Mouse (Mus musculus): ENCODE data around the gene Tacr1.
"Not testable (repeated sequence)": the region's sequence is repeated elsewhere in the genome, so short reads cannot be mapped to it uniquely, and the experiment has no call there.

The Tacr1 gene

DNA sequence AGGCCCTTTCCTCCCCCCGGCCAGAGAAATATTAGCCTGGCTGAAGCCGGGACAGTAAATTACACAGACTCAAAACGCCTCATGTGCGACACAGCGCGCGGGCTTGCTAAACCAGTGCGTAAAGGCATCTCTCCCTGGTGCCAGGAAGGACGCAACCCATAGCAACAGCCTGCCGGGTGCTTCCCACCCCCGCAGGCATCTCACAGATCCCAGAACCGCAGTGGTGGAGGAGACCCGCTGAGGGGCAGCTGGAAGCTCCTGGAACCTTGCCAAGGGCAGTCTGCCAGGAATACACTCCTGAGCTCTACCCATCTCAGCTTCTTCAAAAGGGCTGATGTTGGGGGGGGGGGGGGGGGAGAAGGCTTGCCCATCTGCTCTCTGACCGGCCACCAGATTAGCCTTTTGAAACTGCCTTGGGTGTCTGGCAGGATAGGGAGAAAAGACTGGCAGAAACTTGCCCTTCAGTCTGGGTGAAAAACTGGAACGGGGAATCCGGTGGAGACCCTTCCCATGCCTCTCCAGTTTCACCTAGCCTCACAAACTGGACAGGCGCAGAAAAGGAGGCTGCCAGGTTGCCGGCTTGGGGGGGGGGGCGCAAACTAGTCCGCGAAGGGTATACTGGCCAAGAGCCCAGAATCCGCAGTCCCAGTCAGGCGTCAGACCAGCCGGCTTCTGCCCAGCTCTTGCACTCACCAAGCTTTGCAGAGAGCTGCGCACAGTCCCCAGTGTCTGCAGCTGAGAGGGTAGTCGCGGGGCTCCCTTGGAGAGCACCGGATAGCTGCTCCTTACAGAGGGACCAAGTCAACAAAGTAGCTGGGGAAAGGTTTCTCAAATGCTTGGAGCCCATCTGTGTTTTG lies at the start of gene Tacr1:
Tacr1 (plus strand) TSS at position 740 of the 857 bp plus-strand sequence.
- no peak for DNase-seq (ENCODE audit: low spot score)

DNA sequence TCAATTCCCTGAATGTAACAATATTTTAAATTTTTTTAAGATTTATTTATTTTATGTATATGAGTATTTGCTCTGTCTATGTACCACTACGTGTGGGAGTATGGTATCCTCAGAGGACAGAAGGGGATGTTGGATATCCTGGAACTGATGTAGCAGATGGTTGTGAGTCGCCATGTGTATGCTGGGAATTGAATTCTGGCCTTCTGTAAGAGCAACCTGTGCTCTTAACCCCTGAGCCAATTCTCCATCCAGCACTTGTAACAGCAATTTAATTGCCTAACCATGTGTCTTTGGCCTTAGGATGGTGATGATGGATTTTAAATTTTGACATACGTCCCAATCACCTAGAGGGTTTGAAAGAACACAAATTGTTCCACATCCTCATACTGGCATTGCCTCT lies 26.0 kb upstream of the Tacr1 start:
- no peak for DNase-seq (ENCODE audit: low spot score)

DNA sequence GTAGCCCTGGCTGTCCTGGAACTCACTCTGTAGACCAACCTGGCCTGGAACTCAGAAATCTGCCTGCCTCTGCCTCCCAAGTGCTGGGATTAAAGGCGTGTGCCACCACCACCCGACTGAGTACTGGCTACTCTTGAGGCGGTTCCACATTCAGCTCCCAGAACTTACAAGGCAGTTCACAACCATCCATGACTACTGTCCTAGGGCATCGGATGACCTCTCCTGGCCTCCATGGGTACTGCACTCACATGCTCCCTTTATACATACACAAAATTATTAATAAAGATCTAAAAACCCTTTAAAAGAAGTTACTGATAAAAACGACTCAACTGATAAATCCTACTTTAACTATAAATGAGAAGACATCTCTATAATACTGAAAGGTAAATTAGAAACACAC lies 18.6 kb upstream of the Tacr1 start:
- no peak for DNase-seq (ENCODE audit: low spot score)

DNA sequence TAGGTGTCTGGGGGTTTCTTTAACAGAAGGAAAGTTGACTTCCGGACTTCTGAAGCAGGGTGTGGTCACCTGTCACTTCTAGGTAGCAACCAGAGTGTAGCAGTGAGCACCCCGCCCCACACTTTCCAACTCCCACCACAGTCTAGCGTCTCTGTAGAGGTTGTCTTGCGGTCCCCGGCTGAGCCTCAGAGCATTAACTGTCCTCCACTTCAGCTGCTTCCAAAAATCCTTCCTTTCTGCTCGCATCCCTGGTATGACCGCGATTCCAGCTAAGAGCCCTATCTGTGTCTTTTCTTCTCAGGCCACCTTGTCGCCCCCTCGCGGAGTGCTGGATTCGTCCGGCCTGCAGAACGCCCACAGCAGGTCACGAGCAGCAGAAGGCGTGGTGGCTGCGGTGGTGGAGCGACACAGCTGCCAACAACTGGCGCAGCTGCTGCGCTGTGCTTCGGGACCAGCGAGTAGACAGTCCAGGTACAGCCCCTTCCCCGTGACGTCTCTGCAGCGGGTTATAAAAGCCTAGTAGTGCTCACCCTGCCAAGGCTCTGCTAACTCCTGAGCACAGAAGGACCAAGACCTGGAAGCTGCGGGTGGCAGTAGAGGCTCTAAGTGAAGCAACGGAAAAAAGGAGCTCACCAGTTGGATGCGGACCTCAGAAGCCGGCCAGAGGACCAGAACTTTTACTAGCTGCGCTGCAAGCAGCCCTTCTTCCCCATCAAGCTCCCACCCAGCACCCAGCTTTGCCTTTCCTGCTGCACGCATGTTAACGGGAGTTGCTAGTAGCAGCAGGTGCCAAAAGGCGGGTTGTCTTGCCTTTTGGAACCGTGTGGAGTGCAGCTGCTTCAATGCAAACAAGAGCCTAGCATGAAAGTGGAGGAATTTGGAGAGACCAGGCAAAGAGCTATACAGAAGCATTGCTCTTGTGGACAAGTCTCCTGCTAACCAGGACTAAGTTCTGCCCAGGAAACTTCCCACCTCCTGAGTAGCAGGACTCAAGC lies 664 bp downstream of the Tacr1 start:
- peak; percentile 15 for DNase-seq (ENCODE audit: low spot score)

DNA sequence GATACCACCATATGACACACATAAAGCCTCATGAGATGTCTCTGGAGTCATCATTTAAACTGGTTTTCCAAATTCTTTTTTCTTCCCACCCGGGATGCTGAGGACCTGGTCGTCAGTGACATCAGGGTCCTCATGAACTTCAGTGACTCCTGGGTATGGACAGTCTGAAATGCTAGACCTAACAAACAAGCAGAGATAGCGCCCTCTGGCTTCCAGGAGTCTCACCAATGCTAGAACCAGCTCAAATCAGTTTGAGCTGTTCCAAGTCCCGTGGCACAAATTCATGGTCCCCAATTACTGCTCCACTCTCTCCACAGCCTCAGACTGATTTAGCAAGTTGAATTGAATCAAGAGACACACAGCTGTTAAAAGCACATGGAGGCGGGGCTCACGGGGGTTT lies 16.2 kb downstream of the Tacr1 start:
- no peak for DNase-seq (ENCODE audit: low spot score)

DNA sequence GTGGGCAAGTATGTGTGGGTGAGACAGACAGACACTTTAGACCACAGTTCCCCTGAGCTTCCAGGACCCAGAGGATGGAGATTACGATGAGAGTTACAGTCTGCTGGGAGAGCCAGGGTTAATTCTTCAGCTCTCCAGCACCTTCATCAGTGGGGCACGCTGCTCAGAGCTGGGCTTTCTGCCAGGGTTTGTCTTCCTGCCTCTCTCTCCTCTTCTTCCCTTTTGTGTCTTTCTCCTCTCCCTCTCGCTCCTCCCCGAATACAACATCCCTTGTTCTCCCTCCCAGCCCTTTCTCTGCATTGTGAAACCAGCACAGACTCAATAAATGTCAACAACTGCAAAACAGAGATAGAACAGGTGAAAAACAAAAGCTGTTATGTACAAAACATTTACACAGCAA lies 18.1 kb downstream of the Tacr1 start:
- DNase-seq (ENCODE audit: low spot score): no peak

DNA sequence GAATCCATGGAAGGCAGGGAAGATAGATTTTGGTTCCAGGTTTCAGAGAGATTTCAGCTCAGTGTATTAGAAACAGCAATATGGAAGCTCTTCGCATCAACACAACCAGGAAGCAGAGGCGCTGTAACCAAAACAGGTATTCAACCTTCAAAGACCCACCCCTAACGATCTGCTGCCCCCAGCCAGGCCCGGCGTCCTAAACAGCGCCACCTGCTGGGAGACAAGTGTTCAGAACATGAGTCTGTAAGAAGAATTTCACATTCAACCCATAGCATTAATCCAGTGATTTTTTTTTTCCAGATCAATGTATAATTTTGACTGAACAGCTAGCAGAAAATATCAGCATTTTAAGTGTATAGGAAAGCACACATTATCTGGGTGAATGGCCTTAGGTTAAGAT lies 26.8 kb downstream of the Tacr1 start:
- DNase-seq (ENCODE audit: low spot score): no peak

DNA sequence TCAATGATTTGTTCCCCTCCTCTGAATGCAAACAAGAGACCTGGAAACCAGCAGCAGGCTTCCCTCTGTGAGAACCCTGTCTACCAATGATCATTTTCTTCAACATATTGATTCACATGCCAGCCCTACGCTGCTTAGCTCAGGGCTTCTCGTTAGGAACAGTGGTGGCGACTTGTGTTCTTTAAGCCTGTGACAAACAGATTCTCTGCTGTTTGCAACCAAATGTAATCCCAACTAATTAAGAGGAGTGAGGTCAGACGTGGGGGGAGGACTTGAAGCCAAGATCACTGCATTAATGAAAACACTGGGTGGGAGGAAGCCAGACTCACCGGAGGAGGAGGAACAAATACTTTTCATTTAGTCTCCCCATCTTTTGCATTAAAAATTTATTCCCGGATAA lies 27.6 kb downstream of the Tacr1 start:
- no peak for DNase-seq (ENCODE audit: low spot score)

DNA sequence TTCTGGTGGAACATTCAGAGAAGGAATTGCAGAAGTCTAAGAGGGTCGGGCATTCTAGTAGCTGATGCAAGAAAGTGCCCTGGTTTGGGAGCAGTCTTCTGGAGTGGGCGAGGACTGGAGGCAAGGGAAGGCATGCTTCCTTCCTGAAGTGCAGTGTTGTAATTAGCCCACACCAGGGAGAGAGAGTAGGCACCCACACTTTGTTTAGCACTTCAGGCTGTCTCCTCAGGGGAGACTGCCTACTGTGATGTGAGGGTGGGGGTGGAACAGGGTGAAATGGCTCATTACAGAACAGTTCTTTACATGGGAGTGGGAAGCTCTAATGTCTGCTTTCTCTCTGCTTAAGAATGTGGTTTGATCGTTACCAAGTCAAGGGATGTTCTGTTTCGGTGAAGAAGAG lies 35.0 kb downstream of the Tacr1 start:
- no peak for DNase-seq (ENCODE audit: low spot score)

DNA sequence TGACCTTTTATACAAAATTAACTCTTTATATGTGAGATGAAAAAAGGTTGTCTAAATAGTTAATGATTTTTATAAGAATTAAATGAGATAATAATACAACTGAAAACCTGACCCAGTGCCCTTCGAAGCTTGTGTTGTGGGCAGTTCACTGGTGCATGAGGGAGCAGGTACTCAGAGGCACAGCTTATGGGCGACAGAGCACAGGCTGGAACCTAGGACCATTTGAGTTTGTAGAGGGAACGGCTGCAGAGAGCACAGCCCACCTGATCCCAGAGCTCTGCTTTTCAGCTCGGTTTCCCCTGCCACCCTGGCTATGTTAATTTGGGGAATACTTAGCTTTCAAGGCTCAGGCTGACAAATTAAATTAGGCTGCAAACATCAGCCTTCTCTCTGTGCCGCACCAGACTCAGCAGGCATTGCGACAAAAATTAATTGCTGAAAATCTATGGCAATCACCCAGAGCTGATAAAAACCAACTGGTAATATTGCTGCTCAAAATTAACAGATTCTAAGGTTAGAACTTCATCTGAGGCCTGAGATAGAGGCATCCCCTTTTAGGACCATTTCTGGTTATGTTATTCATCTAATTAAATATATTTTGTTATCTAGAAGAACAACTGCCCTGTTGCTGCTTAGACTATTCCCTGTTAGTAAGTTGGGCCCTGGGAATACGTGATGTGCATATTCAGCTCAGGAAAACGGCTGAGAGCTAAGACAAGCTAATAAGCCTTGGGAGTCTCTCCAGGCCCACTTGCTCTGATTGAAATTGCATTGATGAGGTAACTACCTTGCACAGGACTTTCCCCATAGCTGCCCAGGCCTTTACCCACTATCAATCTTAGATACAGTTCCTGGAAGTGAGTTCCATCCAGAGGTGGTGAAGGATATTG lies 50.3 kb downstream of the Tacr1 start:
- DNase-seq (ENCODE audit: low spot score): not testable (repeated sequence)

DNA sequence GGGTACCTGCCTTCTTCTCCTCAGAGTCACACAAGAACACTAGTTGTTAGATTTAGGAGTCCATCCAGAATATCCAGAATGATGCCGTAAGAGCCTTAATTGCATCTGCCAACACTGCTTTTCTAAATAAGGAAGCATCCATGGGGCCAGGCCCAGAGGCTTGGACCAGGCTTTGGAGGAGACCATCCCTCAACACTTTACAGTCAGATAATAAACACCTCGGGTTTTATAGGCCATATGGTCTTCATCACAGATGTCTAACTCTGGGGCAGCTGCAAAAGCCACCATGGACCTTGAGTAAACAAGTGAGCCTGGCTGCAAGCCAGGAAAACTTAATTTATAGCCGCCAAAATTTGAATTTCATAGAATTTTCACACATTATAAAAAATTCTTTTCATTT lies 53.1 kb downstream of the Tacr1 start:
- no peak for DNase-seq (ENCODE audit: low spot score)

DNA sequence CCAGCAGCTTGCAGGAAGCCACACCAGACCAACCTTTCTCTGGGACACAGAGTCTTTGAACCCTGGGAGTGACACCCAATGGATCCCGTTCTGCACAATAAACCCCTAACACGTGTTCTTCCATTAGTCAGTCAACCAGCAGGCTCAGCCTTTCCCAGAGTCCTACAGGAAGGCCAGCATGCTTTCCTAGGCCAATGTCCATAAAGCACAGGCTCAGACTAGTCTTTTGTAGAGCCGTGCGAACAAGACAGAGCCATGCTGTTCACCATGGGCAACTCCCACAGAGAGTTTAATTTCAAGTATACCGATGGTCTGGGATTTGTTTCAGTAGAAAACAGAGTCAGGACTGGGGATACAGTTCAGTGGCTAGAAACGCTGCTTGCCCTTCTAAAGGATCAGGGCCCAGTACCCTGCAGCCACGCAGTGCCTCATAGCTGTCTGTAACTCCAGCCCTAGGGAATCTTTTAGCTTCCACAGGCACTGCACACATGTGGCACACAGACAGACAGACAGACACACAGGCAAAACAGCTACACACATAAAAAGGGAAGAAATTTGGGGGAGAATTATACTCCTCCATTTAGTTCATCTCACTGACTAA lies 55.1 kb downstream of the Tacr1 start:
- DNase-seq (ENCODE audit: low spot score): no peak

DNA sequence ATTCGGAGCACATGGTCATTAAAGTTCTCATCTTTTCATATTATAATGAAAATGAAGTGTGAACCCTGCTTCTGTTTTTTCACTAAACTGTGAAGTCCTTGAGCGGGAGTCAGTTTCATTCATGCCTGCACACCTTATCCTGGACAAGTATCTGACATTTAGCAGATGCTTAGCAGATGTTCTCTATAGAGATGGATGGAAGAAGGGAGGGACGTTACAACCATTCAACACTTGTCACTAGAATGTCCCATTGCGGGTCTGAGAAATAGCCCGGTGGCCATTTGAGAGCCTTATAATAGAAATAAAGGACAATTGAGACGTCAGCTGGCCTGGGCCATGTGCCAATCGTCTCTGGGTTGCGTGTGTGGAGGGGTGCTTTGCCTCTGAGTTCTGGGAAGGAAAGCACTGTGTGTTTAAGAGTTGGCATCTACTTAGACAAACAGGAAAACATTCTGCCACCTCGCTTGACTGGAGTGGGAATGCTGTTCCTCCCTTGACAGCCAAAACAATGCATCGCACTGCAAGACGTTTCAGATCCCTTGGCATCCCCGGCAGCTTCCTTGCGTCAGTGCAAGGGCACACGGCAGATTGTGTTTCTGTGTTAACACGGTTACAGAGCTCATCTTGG lies 56.7 kb downstream of the Tacr1 start:
- no peak for DNase-seq (ENCODE audit: low spot score)

DNA sequence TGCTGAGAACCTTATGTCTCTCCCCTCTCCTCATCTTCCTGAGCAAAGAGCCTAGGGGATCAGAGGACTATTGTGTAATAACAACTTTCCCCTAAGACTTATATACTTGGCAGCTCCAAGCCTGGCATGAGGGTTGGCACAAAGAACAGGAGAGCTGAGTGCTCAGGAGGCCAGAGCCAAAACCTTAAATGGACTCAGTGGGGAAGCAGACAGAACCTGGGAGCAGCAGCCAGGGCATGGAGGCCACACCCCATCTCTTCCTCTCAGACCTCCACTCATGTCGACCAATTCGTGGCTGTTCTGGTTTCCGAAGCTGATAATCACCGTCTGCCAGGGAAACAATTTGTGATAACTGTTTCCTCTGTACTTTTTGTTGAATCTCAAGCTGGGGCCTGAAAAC lies 61.0 kb downstream of the Tacr1 start:
- no peak for DNase-seq (ENCODE audit: low spot score)

DNA sequence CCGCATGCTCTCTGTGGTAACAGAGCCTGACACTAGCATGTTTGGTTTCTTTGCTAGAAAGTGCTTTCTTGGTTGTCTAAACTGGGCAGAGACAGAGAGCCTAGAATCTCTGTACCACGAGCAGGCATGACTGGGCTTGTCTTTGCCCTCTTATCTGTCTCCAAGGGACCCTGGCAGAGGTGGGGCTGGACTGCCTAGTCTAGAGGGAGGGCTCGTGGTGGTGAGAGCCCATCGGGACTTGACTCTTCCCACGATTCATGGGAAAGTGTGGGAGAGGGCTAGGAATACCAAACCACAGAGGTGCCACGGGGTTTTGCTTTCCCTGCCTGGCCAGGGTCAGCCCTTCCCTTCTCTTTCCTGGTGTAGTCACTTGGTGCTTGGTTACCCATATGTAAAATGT lies 72.3 kb downstream of the Tacr1 start:
- no peak for DNase-seq (ENCODE audit: low spot score)

DNA sequence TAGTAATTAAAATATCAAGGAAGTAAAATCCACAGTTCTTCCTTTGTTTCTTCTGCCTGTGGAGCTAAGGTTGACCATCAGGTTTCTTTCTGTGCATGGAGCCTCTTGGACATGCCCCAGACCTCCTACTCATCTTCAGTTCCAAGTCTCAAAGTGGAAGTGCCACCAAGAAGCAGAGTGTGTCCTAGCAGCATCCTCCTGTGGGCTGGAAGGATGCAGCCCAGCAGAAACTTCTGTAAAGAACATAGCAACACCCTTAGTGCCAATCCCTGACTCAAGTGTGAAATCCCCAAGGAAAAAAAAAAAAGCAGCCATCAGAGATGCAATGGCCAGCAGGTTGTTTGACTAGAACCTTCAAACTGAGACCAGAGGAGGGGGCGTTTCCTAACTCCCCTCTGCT lies 81.7 kb downstream of the Tacr1 start:
- DNase-seq (ENCODE audit: low spot score): no peak

DNA sequence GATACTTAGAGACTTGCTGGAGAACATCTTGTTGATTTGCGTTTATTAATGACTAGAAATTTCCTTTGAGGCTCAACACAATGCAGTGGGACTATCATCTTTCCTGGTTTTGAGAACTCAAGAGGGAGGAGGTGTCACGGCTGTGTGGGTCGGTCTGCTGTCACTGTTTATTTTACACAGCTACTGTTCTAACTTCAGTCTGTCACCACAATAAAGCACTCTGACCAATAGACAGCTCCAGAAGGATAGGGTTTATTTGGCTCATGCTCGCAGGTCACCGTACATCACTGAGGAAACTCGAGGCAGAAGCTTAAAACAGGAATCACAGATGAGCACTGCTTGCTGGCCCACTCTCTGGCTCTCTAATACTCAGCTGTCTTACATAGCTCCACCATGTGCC lies 92.3 kb downstream of the Tacr1 start:
- DNase-seq (ENCODE audit: low spot score): no peak

DNA sequence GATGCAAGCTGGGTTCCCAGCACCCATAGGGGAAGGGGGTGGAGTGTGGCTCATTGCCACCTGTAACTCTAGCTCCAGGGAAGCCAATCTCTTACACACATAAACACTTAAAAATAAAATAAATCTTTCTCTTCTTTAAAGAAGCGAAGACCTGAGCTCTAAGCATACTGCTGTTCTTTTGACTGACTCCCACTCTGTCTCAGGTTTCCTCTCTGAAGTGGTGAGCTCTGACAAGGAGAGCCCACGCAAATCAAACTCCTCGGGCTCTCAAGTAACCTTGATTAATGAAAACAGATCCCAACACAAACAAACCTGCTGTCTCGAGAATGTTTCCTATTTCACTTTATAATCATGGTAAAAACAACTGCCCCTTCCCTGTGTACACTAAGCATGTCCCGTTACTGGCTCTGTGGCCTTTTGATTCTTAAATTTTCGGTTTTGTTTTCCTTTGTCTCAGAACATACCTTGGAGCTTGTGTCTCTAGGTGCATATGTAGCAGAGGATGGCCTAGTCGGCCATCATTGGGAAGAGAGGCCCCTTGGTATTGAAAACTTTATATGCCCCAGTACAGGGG lies 108.8 kb downstream of the Tacr1 start:
- no peak for DNase-seq (ENCODE audit: low spot score)

DNA sequence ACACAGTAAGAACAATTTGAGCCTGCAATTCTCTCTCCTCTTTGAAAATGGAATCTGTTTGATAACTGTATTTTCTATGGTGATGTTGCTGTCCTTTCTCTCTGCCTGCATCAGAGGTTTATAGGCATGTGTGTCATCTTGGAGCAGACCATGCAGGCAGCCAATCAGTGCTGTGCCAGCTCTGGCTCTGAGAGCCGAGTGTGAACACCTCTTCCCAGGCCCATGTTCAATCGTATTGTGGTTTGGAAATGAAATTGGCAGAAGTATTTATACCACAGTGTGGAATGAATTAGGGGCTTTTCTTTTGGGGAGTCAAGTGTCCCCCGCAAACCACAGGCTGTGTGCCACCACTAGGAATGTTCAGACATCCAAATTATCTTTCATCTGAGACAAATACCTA lies 117.5 kb downstream of the Tacr1 start:
- DNase-seq (ENCODE audit: low spot score): no peak

DNA sequence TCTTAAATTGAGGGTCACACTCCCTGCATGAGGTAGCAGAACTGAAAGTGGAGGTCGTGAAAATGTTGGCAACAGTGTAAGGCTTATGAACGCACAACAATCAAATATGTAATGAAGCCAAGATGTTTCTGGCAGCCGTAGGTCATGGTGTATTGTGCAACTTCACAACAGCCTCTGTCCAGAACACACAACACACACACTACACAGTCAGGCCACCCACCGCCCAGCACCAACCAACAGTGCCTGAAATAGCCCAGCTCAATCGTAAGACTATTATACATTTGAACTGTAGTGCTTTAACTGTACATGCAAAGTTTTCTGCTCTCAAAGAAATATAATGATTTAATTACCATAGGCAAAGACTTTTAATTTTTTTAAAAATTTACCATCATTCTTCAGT lies 120.4 kb downstream of the Tacr1 start:
- DNase-seq (ENCODE audit: low spot score): no peak

All from yolk sac, embryonic 10.5 days (tissue).